Mouse (Mus musculus) c-Kit-positive CD71-positive TER-119-negative erythroid progenitor cells, embryonic 14.5 days (primary cell): Measurements from ENCODE around the gene Hist1h2be.
A peak's percentile ranks its signal among the peaks of the same experiment; 100 is the strongest.
"Not testable (repeated sequence)": the region's sequence is repeated elsewhere in the genome, so short reads cannot be mapped to it uniquely, and the experiment has no call there.

Source experiments
- DNase-seq: peaks from one replicate; pipeline ENCODE4 v3.0.0-alpha.2; 2013; ENCODE audit warnings: low read depth

The Hist1h2be gene

GRCm38 (mm10) chr13:23591886-23592285 lies 29.0 kb downstream of the Hist1h2be start:
- DNase-seq, result not testable (repeated sequence)

- DNase-seq, result no peak
Observed at GRCm38 (mm10) chr13:23591206-23591605, 29.7 kb downstream of the Hist1h2be start.

GRCm38 (mm10) chr13:23586940-23587225 lies 34.0 kb downstream of the Hist1h2be start:
- no peak for DNase-seq

- DNase-seq, result no peak
Observed at GRCm38 (mm10) chr13:23586099-23586939, 34.6 kb downstream of the Hist1h2be start.

- DNase-seq, result not testable (repeated sequence)
Observed at GRCm38 (mm10) chr13:23585442-23586098, 35.4 kb downstream of the Hist1h2be start.

GRCm38 (mm10) chr13:23585029-23585441 lies 35.9 kb downstream of the Hist1h2be start:
- no peak for DNase-seq

- no peak for DNase-seq
Observed at GRCm38 (mm10) chr13:23584331-23584730, 36.6 kb downstream of the Hist1h2be start.

GRCm38 (mm10) chr13:23583387-23584068 lies 37.4 kb downstream of the Hist1h2be start:
- DNase-seq, result no peak

GRCm38 (mm10) chr13:23582219-23583056 lies 38.5 kb downstream of the Hist1h2be start:
- no peak for DNase-seq

- DNase-seq, result peak; percentile 94
Observed at GRCm38 (mm10) chr13:23581408-23582218, 39.3 kb downstream of the Hist1h2be start, which contains the start of gene Hist1h4d. TSS of gene Hist1h4d (plus strand) at chr13:23581598.

GRCm38 (mm10) chr13:23577835-23578234 lies 43.1 kb downstream of the Hist1h2be start:
- DNase-seq, result no peak

GRCm38 (mm10) chr13:23576906-23577639 lies 43.9 kb downstream of the Hist1h2be start:
- DNase-seq, result no peak

GRCm38 (mm10) chr13:23576351-23576881 lies 44.5 kb downstream of the Hist1h2be start:
- DNase-seq, result no peak

GRCm38 (mm10) chr13:23575864-23576313 lies 45.0 kb downstream of the Hist1h2be start:
- not testable (repeated sequence) for DNase-seq

GRCm38 (mm10) chr13:23575271-23575851 lies 45.6 kb downstream of the Hist1h2be start, which contains the start of gene Hist1h3d:
TSS of gene Hist1h3d (plus strand) at chr13:23575763.
- no peak for DNase-seq

- DNase-seq, result not testable (repeated sequence)
Observed at GRCm38 (mm10) chr13:23574546-23575170, 46.3 kb downstream of the Hist1h2be start.

- peak; percentile 96 for DNase-seq
Observed at GRCm38 (mm10) chr13:23573898-23574524, 46.9 kb downstream of the Hist1h2be start, which contains the start of the genes Hist1h2bf and Hist1h2ad. TSS of gene Hist1h2bf (minus strand) at chr13:23574196. TSS of gene Hist1h2ad (plus strand) at chr13:23574381.
